Mouse (Mus musculus): ENCODE results near the gene Ubc. TPM values are rescaled to one million over a fixed set of nuclear protein-coding genes. Genes with fewer than 3 reads are reported as not detected.

Gene Ubc
- polyA plus RNA-seq, 2 experiments = 221 to 313 TPM

- Histone ChIP-seq H3K9me3 (ENCODE audit: control insufficient read depth, low read length) (no peaks in the 10 kb centered on the region), H3K9ac (replicated peaks) (no peak overlapping the region), H3K4me3 (ENCODE audit: insufficient read depth in 1 of 2, low read depth in 2 of 2, low read length in 2 of 2) (no peak overlapping the region), H3K4me2 (ENCODE audit: low read depth) (no peak overlapping the region), H3K27me3 (ENCODE audit: control insufficient read depth, insufficient read depth, low read length) (no peaks in the 10 kb centered on the region), H3K36me3 (replicated peaks; ENCODE audit: control insufficient read depth, insufficient read depth, low read depth) (no peaks in the 10 kb centered on the region), H3K4me1 (replicated peaks; ENCODE audit: control insufficient read depth in 2 of 2, insufficient read depth in 2 of 2, low read length in 1 of 2) (peaks cover 0 to 6% of the 10 kb centered on the region in 2 experiments; a peak in 1 of 4 replicates), H3K27ac (no peak overlapping the region)
- DNase-seq (ENCODE audit: low read depth in 3 of 3, low spot score in 3 of 3) (peak in 2 of 3 experiments; percentile 50 to 56), ATAC-seq (ENCODE audit: insufficient read depth) (peak; percentile 71)
- TF ChIP-seq EP300 (IDR thresholded peaks at IDR 0.05; ENCODE audit: low read depth) = no peak
- TF ChIP-seq CTCF (IDR thresholded peaks at IDR 0.05; ENCODE audit: low read depth) = peak; percentile 93
- 10% methylated on average over 8 of the region's 8 CpGs for WGBS (ENCODE audit: insufficient replicate concordance)
Observed at GRCm38 (mm10) chr5:125348487-125348886, 41.5 kb downstream of the Ubc start.

DNA sequence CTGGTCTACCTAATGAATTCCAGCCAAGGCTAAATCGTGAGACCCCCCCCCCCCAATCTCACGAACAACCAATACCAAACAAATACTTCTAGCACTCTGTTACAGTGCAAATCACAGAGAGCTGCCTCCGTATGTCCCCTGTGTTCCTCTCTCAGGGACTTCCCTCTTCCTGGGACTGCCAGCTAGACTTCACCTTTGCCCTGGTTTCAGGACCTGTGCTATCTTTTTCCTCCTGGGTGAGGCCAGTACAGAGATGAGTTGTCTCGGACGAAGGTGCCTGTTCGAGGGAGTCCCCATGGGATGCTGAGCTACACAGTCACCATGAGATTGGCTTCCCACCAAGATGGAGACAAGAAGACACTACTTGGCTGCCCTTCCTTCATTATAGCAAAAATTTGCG is 41.9 kb downstream of the Ubc start:
- H3K4me1 ChIP-seq (replicated peaks; ENCODE audit: control insufficient read depth in 2 of 2, insufficient read depth in 2 of 2, low read length in 1 of 2) = peaks cover 0 to 7% of the 10 kb centered on the region in 2 experiments; a peak in 1 of 4 replicates
- no peak overlapping the region for H3K9ac ChIP-seq (replicated peaks)
- WGBS (ENCODE audit: insufficient replicate concordance) = 40% methylated on average over 7 of the region's 7 CpGs
- no peak overlapping the region for H3K27ac ChIP-seq
- no peaks in the 10 kb centered on the region for H3K36me3 ChIP-seq (replicated peaks; ENCODE audit: control insufficient read depth, insufficient read depth, low read depth)
- ATAC-seq (ENCODE audit: insufficient read depth) = 0 out of 2 replicates have a peak, but pooled peaks have one; percentile 22
- no peak overlapping the region for H3K4me2 ChIP-seq (ENCODE audit: low read depth)
- H3K27me3 ChIP-seq (ENCODE audit: control insufficient read depth, insufficient read depth, low read length) = no peaks in the 10 kb centered on the region
- TF ChIP-seq CTCF (IDR thresholded peaks at IDR 0.05; ENCODE audit: low read depth) (no peak), EP300 (IDR thresholded peaks at IDR 0.05; ENCODE audit: low read depth) (no peak)
- H3K9me3 ChIP-seq (ENCODE audit: control insufficient read depth, low read length) = no peaks in the 10 kb centered on the region
- H3K4me3 ChIP-seq (ENCODE audit: insufficient read depth in 1 of 2, low read depth in 2 of 2, low read length in 2 of 2) = no peak overlapping the region
- DNase-seq (ENCODE audit: low read depth in 3 of 3, low spot score in 3 of 3) = no peak

- Histone ChIP-seq H3K9me3 (ENCODE audit: control insufficient read depth, low read length) (no peaks in the 10 kb centered on the region), H3K4me2 (ENCODE audit: low read depth) (no peak overlapping the region), H3K36me3 (replicated peaks; ENCODE audit: control insufficient read depth, insufficient read depth, low read depth) (no peaks in the 10 kb centered on the region), H3K4me3 (ENCODE audit: insufficient read depth in 1 of 2, low read depth in 2 of 2, low read length in 2 of 2) (no peak overlapping the region), H3K4me1 (replicated peaks; ENCODE audit: control insufficient read depth in 2 of 2, insufficient read depth in 2 of 2, low read length in 1 of 2) (peaks cover 18 to 28% of the 10 kb centered on the region in 2 experiments), H3K27me3 (ENCODE audit: control insufficient read depth, insufficient read depth, low read length) (no peaks in the 10 kb centered on the region), H3K27ac (no peak overlapping the region), H3K9ac (replicated peaks) (no peak overlapping the region)
- TF ChIP-seq CTCF (IDR thresholded peaks at IDR 0.05; ENCODE audit: low read depth) = no peak
- WGBS (ENCODE audit: insufficient replicate concordance) = 75% methylated on average over 6 of the region's 6 CpGs
- ATAC-seq (ENCODE audit: insufficient read depth) (no peak), DNase-seq (ENCODE audit: low read depth in 3 of 3, low spot score in 3 of 3) (no peak)
Observed at GRCm38 (mm10) chr5:125344296-125344695, 45.7 kb downstream of the Ubc start.

DNA sequence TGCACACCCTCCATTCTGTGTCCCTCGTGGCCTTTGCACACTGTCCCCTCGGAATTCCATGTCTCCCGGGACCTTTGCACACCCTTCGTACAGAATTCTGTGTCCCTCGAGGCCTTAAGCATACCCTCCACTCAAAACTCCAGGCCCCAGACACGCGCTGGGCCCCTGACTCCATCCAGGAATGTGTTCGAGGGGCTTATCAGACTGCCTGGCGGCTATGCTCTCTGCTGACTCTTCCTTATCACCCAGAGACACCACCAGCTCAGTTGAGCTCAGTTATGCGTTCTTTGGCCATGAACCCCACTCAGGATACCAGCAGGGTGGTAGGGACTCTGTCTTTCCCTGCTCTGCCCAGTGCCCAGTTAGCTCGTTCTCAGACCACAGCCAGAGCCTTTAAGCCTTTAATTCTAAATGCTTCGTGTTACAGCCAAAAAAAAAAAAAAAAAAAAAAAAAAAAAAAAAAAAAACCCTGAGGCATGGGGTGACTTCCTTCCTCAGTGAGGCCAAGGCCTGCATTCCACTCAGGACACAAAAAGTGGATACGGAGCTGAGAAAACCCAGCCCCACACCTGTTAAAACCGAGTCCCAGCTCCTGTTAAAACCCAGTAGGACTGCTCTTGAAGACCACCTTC is 48.4 kb downstream of the Ubc start:
- no peak for TF ChIP-seq CTCF (IDR thresholded peaks at IDR 0.05; ENCODE audit: low read depth)
- peak; percentile 60 for TF ChIP-seq EP300 (IDR thresholded peaks at IDR 0.05; ENCODE audit: low read depth)

DNA sequence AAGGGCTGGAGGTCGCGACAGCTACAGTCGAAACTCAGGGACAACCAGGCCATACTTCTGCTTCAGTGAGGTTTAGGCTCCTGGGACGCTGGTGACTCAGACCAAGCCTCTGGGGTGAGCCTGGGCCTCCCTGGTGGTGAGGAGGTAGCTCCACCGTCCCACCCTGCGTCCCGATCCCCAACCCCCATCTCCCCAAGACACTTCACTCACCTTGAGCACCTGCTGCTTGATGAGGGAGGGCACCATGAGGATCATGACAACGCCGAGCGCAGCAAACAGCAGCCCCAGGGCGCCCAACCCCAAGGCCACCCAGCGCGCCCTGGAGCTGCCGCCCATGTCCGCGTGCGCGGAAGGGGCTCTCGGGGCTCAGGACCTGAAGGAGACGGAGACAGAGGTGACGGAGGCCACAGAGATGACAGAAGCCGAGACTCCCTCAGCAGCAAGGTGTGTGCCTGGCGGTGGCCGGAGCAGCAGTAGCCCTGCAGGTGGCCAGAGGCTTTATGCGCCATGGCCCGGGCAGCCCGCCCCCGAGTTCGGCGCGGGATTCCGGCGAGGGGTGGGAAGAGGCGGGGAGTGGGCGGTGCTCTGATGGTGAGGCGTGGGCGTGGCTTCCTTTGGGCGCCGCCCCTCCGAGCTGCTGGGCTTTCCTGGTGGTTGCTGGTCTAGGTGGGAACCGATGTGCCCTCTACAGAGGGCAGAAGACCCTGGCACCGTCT is 49.3 kb downstream of the Ubc start, which contains the start of gene Scarb1:
TSS of gene Scarb1 (minus strand) at position 548 of the 716 bp plus-strand sequence.
- Histone ChIP-seq H3K36me3 (replicated peaks; ENCODE audit: control insufficient read depth, insufficient read depth, low read depth) (no peaks in the 10 kb centered on the region), H3K4me2 (ENCODE audit: low read depth) (peak within 1 kb of the TSS; percentile 92), H3K9me3 (ENCODE audit: control insufficient read depth, low read length) (no peaks in the 10 kb centered on the region), H3K4me1 (replicated peaks; ENCODE audit: control insufficient read depth in 2 of 2, insufficient read depth in 2 of 2, low read length in 1 of 2) (peaks cover 33 to 46% of the 10 kb centered on the region in 2 experiments), H3K4me3 (ENCODE audit: insufficient read depth in 1 of 2, low read depth in 2 of 2, low read length in 2 of 2) (peak within 1 kb of the TSS; percentile 88 to 90), H3K9ac (replicated peaks) (peak within 1 kb of the TSS; percentile 80), H3K27me3 (ENCODE audit: control insufficient read depth, insufficient read depth, low read length) (no peaks in the 10 kb centered on the region), H3K27ac (peak within 1 kb of the TSS; percentile 90)
- TF ChIP-seq CTCF (IDR thresholded peaks at IDR 0.05; ENCODE audit: low read depth) (0 out of 2 replicates have a peak, but pooled peaks have one; percentile 1), EP300 (IDR thresholded peaks at IDR 0.05; ENCODE audit: low read depth) (no peak)
- peak; percentile 87 for ATAC-seq (ENCODE audit: insufficient read depth)
- under 1% methylated on average over 41 of the region's 42 CpGs for WGBS (ENCODE audit: insufficient replicate concordance)
- peak; percentile 68 to 76 (median 73) for DNase-seq (ENCODE audit: low read depth in 3 of 3, low spot score in 3 of 3)

More for the DNA sequence above, 48.4 kb downstream of the Ubc start:
- Histone ChIP-seq H3K36me3 (replicated peaks; ENCODE audit: control insufficient read depth, insufficient read depth, low read depth) (no peaks in the 10 kb centered on the region), H3K4me2 (ENCODE audit: low read depth) (peak overlapping the region; percentile 92), H3K9ac (replicated peaks) (peak overlapping the region; percentile 66), H3K4me1 (replicated peaks; ENCODE audit: control insufficient read depth in 2 of 2, insufficient read depth in 2 of 2, low read length in 1 of 2) (peaks cover 33 to 46% of the 10 kb centered on the region in 2 experiments), H3K9me3 (ENCODE audit: control insufficient read depth, low read length) (no peaks in the 10 kb centered on the region), H3K27me3 (ENCODE audit: control insufficient read depth, insufficient read depth, low read length) (no peaks in the 10 kb centered on the region), H3K27ac (peak overlapping the region; percentile 90), H3K4me3 (ENCODE audit: insufficient read depth in 1 of 2, low read depth in 2 of 2, low read length in 2 of 2) (peak overlapping the region; percentile 45 to 90)
- ATAC-seq (ENCODE audit: insufficient read depth) (peak; percentile 79), DNase-seq (ENCODE audit: low read depth in 3 of 3, low spot score in 3 of 3) (peak; percentile 55 to 72 (median 66))
- 7% methylated on average over 14 of the region's 14 CpGs for WGBS (ENCODE audit: insufficient replicate concordance)
